Mouse (Mus musculus): ENCODE data around the gene Gm4969.
A peak's percentile ranks its signal among the peaks of the same experiment; 100 is the strongest.

Gm4969 gene

GRCm38 (mm10) chr7:19136168-19136567 lies 18.0 kb upstream of the Gm4969 start:
- DNase-seq, result peak; percentile 66

- peak; percentile 99 for DNase-seq
These were observed 13.2 kb upstream of the Gm4969 start for GRCm38 (mm10) chr7:19131324-19131848.

GRCm38 (mm10) chr7:19130657-19131056 lies 12.5 kb upstream of the Gm4969 start:
- DNase-seq, result peak; percentile 55

GRCm38 (mm10) chr7:19129396-19129795 lies 11.2 kb upstream of the Gm4969 start:
- peak; percentile 49 for DNase-seq

GRCm38 (mm10) chr7:19127744-19128143 lies 9.6 kb upstream of the Gm4969 start:
- peak; percentile 30 for DNase-seq

GRCm38 (mm10) chr7:19124713-19125112 lies 6.5 kb upstream of the Gm4969 start:
- DNase-seq, result no peak

GRCm38 (mm10) chr7:19121686-19122085 lies 3.5 kb upstream of the Gm4969 start:
- no peak for DNase-seq

- peak; percentile 97 for DNase-seq
These were observed 1.7 kb upstream of the Gm4969 start, which contains the start of gene Fbxo46 for GRCm38 (mm10) chr7:19119631-19120429. Fbxo46 (plus strand) TSS chr7:19119859.

GRCm38 (mm10) chr7:19119083-19119482 lies 915 bp upstream of the Gm4969 start:
- DNase-seq, result peak; percentile 75

GRCm38 (mm10) chr7:19109565-19109964 lies 8.6 kb downstream of the Gm4969 start:
- DNase-seq, result no peak

- DNase-seq, result no peak
These were observed 10.7 kb downstream of the Gm4969 start for GRCm38 (mm10) chr7:19107436-19107835.

GRCm38 (mm10) chr7:19104486-19104885 lies 13.7 kb downstream of the Gm4969 start:
- no peak for DNase-seq

GRCm38 (mm10) chr7:19103741-19104140 lies 14.4 kb downstream of the Gm4969 start:
- no peak for DNase-seq

GRCm38 (mm10) chr7:19100290-19100689 lies 17.9 kb downstream of the Gm4969 start:
- DNase-seq, result peak; percentile 12

- no peak for DNase-seq
These were observed 19.4 kb downstream of the Gm4969 start for GRCm38 (mm10) chr7:19098811-19099210.

GRCm38 (mm10) chr7:19097863-19098262 lies 20.3 kb downstream of the Gm4969 start:
- no peak for DNase-seq

- DNase-seq, result no peak
These were observed 21.0 kb downstream of the Gm4969 start for GRCm38 (mm10) chr7:19097217-19097616.

GRCm38 (mm10) chr7:19096421-19096976 lies 21.7 kb downstream of the Gm4969 start:
- DNase-seq, result peak; percentile 8

GRCm38 (mm10) chr7:19095751-19096110 lies 22.4 kb downstream of the Gm4969 start:
- DNase-seq, result peak; percentile 17

GRCm38 (mm10) chr7:19094826-19095750 lies 23.1 kb downstream of the Gm4969 start:
- DNase-seq, result peak; percentile 17

GRCm38 (mm10) chr7:19094471-19094825 lies 23.7 kb downstream of the Gm4969 start, which contains the start of gene Six5:
Six5 (plus strand) TSS chr7:19094594.
- peak; percentile 24 for DNase-seq

- peak; percentile 64 for DNase-seq
These were observed 24.4 kb downstream of the Gm4969 start for GRCm38 (mm10) chr7:19093537-19094385.
